Mouse (Mus musculus) frontal cortex, postnatal 14 days (tissue): Measurements from ENCODE around the gene Ntm.

Experiments
- DNase-seq, 2 experiments: peaks; one replicate each; pipeline ENCODE4 v3.0.0; 2022; ENCODE audit warnings: low spot score in 2 of 2

Ntm gene

DNA sequence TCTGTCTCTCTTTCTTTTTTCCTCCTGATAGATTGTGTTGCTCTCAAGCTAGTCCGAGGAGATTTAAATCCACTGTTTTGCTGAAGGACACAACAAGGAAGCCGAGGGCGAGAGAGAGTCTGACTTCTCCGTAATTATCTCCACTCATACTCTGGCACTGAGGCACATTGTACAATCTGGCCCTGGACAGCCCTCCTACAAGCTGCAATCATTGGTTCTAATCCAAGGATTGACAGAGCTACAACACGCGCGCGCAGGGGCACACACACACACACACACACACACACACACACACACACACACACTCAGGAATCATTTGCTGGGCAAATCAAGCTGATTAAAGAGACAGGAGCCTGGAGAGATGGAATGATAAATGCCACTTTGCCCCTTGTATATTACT, at the start of gene Ntm:
Ntm (minus strand) TSS at position 164 of the 400 bp plus-strand sequence.
- DNase-seq, result peak; percentile 52 to 57

DNA sequence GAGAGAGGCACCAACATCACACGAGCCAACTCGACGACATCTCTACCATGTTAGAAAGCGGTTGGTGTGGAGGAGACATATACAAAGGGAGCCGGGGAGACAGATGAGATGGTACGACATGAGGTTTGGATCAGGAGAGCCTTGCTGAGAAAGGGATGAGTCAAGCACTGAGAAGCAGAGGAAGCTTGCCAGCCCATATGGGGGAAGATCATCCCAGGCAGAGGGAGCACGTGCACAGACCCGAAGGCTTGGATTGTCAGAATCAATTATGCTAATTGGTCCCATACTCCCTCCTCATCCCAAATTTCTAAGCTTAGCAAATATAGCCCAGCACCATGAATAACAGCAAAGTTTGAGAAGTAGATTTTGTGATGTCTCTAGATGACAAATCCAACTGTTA, 42.8 kb upstream of the Ntm start:
- peak in 1 of 2 experiments; percentile 16 for DNase-seq

DNA sequence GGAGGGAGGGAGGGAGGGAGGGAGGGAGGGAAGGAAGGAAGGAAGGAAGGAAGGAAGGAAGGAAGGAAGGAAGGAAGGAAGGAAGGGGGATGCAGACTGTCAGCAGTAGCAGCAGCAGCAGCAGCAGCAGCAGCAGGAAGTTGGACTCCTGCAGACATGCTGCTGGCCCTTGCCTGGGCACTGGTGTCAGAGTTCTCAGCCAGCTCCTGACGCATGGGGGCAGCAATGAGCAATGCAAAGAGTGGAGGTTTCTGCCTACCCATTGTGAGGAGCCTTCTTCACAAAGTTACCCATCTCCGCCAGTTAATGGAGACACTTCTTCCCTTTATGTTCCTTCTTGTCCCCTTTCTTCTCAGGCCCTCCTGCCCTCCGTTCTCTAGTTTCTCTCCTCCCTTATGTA, 40.7 kb upstream of the Ntm start:
- DNase-seq, result peak; percentile 24 to 61

DNA sequence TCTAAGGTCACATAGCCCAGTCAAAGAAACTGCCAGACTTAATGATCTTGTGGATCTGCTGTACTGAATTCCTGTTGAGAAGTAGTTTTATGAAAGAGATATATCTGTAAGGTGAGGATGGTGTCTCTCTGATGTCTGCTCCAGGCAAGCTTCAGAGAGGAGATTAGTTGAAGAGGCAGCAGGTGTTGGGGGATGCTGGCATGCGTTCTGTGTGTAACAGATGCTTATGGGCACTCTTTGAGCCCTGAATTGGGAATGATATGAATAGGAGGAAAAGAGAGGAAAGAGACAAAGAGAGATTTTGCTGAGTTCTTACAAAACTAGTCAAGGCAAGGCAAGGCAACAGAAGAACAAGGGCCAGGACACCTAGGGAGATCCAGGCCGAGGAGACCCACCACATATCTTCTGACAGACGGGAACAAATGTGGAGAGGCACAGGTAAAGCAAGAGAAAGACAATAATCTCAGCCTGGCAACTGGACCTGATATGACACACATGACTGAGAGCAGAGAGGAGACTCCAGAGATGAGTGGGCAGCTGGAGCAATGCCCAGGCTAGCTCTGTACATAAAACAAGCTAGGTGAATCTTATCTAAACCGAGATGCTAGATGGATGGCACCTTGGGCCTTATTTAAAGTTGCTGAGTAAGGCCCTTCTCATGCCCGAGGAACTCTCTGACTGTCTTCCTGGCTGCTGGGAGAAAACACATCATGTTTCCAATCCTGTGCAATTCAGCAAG, 18.4 kb upstream of the Ntm start:
- DNase-seq, result no peak

DNA sequence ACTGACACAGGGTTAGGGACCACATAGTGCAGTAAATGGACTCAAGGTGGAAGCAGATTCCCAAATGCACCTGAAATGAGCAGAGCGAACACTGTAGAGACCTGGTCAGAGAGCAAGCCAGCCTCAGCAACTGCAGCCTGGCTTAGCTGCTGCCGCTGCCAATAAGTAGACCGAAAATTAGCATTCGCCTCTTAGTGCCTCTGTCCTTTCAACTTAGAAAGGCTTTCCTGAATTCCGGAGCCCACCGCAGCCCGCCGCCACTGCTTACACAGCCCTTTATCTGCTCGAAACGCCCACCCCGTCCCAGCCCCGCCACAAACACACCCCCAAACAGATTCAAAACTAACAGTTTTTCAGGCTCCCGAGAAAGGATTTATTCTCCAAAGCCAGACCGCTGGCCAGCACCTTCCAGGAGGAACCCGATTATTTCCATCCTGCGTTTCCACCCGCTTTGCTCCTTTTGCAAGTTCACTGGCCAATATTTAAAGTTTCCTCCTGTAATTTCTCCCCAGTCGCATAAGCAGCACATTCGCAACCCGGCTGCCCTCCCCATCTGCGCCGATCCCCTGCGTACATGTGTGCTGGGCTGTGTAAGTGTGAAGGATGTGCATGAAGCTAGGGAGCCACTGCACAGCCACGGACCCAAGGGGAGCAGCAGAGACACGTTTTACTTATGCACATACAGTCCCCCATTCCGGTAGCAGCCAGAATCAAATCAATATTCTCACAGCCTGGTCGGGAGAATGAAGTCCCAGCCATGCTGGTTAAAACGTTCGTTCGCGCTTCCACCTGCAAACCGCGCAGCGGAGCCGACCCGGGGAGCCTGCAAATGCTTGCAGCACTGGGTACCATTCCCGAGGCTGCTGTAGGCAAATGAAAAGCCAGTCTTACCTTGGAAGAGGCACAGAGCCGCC, 730 bp downstream of the Ntm start:
- peak in 1 of 2 experiments; percentile 47 for DNase-seq

DNA sequence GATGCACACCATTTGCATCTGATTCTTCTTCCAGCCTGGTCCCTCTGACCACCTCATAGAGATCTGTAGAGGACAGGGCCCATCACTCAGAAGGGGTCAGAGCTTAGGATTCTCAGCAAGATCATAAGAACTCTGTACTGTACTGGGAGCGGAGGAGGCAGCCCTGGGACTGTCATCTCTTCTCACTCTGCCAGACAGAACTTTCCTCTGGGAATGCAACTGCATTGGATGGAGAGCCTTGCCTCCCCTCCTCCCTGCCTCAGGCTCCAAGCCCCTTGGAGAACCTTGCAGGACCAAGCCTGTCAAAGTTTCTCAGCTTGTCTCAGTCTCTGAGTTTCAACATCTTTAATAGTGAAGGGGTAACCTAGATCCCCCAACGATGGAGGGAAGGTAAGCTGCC, 1.4 kb downstream of the Ntm start:
- no peak for DNase-seq

DNA sequence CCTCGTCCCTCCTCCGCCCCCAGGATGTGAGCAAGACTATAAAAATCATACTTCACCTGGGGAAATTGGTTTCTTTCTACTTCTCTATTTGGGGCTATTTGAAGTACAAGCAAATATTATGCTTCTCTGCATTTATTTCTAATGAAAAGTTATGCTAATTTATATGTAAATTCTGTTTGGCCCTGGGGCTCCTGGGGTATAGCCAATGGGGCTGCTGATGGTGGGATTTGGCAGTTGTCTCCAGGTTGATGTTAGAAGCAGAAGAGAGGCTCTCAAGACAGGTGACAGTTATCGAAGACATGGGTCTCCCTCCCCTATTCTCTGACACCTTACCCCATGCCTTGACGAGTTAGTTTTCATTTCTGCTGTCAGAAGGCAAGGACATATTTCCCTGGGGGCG, 2.2 kb downstream of the Ntm start:
- DNase-seq, result no peak

DNA sequence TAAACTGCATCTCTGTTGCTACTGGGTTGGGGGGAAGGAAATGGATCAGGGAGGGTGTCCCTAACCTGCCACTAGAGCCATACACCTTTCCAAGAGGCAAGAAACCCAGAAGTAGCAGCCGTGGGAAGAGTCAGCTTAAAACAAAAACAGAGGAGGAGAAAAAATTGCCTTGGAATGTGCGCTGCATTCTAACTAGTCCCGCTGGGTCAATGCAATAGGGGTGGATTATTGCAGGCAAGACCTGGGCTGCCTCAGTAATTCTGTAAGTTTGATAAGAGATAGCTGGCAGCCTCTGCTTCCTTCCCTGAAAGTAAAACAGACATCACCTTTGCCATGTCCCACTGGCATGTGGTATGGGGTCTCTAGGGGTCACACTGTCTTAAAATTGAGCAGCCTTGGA, 2.7 kb downstream of the Ntm start:
- DNase-seq, result no peak

DNA sequence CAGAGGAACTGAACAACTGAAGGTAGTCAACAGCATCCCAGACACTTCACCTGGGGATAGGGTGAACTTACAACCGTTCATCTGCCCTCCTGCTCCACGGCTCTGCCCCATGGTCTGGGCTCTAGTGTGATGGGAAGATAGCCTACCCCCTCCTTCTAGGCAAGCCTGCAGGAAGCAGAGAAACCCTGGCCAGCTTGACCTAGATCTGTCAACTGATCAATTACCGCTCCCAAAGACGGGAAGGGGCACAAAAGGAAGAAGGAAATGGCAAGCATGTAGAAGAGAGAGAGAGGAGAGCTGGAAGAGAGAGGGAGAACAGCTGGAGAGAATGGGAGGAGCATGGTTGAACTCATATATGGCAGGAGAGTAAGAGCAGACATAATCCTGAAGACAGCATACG, 6.0 kb downstream of the Ntm start:
- DNase-seq, result no peak

DNA sequence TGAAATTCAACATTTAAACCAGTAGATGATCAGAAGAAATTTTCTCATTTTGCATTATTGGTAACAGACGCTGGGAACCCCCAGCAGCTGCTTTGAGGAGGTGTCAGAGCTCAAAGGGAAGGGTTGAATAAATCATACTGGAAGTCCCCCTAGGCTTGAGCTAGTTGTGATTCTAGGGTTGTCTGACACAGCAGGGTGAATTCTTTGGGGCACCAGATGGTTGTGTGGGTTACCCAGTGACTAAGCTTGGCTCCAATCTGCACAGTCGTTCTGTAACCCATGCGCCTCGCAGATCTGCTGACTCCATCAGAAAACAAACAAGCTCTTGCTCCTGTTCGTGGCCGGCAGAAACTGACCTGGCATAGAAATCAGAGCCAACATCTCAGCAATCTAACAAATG, 8.9 kb downstream of the Ntm start:
- no peak for DNase-seq

DNA sequence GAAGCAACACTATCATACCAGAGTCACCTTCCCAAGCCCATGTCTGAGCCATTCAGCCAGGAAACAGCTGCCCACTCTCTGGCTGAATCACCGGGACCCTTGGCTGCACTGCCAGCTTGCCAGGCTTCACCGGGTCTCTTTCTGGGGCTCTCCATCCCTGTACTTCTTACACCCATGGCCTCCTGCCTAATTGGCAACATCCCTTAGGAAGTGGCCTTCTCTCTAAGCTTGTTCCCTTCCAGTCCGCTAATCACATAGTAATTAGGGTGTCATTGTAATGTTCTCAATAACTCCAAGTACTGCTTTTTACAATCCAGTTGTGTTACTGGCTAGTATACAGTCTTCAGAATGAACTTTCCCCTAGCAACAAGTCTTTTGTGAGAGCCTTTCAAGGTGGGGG, 13.9 kb downstream of the Ntm start:
- DNase-seq, result no peak

DNA sequence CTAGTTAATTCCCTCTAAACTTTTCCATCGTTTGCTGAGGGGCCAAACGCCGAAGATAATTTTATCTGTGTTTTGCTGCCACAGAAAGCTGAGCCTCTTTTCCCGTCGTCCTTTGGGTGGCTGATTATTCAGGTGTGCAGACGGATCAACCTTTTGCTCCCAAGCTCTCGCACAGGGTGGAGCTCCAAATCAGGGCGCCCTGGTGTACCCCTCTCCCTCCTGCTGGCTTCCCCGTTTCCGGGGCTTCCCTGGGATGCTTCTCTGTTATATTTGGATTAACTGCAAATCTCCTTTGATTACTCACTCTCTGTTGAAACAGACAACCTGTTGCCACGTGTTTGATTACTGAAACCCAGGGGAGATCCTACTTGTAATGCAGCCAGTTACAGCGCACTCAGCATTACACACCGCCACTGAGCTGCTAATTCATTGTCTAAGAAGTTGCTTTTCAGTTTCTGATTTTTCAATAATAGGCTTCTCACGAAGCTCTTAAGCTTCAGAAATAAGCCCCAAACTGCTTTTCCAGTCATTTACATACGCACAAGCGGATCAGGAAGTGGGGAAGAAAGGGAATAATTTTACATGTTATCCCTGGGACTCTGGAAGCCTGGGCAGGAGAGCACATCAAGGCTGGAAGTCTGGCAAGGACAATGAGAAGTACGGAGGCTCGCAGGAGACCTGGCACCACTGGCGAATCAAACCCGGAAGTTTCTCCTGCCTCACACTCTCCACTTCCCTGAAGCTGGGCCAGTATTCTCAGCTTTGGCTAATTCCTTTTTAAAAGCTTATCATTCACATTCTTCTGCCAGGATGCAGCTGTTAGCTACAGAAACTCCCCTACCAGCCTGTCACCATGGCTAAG, 19.5 kb downstream of the Ntm start:
- no peak for DNase-seq

DNA sequence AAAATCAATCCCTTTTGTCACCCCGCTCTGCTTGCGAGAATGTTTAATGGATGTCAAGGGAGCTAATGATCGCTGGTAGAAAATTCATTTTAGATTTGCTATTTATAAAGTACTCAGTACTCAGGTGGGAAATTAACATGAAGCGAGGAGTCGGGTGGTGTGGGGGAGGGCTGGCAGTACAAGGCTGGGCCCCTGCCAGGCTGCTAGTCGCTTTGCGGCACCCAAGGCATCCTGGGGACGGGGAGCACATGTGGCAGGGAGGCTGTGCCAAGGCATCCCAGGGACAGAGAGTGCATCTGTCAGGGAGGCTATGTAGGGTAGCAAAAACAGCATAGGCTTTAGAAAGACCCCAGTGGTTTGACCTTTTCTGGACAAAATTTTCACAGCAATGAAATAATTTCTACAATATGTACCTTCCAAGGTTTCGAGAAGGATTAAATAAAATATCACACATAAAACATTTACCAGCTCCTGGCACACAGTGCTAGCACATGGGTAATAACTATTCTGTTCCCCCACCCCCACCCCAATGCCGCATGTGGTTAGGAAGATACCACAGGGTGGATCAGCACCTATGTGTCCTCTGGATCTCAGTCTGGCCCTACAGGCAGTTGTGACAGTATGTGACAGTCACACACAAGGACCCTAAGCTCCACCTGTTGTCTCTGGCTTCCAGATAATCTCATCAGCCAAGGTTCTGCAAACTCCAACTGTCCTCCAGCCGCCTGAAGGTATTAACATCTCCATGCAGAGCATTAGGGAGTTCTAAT, 20.6 kb downstream of the Ntm start:
- no peak for DNase-seq

DNA sequence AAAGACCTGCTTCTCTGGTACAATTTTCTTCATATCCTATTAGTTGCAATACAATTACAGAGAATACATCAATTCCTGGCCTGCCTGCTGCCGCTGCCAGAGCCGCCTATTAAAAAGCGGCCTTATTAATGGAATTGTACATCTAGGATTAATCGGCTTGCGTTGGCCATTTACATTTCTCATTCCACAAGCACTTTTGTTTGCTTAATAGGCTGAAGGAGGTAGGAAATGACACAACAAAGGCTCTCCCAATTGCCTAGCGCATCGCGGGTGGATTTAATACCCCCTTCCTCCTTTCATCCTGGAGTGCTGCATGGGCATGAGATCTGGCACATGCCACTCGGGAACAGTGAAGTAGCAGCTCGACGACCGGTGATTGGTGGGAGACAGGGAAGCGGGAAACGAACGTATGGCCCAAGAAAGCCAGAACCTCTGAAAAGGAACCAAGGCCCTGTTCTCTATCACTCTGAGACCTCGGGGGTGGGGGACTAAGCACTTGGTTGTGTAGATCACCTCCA, 23.4 kb downstream of the Ntm start:
- no peak for DNase-seq

DNA sequence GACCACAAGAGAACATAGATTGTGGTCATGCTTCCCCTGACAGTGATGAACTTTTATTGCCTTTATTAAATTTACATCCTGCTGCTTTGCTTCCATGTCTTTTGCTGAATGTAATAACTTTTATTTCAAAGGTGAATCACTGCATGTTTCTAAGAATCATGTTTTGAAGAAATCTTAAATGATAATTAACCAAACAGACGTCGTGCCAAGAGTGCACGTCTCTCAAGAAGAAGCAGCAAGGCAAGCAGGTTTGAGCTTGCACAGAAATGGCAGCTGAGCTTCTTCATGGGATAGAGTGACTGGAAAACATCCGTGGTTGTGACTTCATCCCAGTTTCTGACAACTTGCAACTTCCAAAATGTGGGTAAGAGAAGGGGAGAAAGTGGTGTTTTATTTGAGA, 34.1 kb downstream of the Ntm start:
- DNase-seq, result no peak

DNA sequence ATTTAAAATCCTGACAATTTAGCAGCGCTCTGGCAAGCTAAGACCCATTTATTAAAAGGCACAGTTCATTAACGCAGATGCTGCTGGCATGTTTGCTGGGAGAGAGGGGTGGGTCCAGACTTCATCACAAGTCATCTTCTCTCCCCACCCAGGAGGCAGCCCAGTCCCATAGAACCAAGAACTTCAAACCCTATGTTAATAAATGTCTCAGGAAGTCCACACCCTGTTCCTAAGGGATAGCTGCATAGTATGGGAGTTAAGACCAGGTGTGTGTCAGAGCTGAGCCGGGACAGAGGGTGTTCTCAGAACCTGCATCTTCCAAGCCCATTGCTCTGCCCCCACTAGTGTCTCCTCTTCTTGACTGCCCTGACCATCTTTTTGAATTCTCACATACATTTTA, 37.6 kb downstream of the Ntm start:
- DNase-seq, result no peak

DNA sequence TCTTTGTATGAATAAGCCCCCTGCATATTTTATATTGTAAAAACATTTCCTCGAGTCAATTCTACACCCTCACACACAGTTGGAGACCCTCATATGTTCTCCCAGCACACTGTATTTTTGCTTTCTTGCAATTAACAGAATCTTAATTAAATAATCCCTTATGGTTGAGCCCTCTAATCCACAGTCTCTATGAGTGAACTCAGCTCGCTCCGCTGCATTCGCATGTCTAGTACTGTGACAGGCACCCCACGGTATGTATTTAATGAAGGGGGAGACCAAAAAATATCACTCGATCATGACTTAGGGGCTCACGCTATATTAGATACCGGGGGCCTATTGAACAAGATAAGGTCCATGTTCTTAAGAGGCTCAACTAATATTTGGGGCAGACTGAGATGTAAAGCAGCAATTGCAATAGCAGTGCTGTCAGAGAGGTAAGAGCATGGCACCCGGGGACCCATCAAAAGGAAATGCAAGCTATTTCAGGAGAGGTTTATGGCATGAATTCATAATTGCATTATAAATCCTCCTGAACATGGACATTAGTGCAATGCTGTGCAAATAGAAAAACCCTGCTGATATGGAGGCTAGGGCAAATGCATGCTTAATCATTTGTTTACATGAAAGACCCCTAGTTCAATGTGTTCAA, 64.4 kb downstream of the Ntm start:
- no peak for DNase-seq

DNA sequence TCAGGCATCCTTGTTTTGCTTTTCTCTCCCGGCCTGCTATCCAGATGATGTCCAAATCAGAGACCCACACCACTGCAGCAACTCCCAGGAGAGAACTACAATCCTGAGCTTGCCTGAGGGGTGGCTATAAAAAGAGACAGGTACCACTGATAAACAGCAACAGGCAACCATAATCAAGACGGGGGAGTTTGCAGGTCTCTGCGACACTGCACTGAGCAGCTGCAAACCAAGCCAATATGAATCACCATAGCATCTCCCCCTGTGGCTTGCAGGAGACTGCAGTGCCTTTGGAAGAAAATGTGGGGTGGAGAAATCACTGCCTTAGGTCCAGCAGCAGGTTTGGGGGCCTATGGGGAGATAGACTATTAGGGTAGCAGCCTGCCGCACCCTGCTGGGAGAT, 65.5 kb downstream of the Ntm start:
- DNase-seq, result no peak

DNA sequence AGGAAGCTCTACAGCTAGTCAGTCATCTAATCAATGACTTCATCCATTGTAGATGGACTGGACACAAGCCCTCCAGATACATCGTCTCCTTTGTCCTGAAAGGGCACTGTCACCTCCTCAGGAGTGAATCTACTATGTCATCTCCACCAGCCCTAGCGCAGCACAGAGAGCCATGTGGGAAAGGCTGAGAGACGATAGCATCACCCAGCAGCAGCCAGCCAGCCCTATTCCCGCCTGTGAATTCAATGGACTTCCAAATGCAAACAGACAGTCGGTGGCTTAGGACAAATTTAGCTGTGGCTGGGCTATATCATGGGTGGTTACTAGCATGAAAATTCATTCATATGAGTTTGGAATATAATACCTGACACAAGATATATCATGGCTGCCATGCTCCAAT, 70.1 kb downstream of the Ntm start:
- no peak for DNase-seq

DNA sequence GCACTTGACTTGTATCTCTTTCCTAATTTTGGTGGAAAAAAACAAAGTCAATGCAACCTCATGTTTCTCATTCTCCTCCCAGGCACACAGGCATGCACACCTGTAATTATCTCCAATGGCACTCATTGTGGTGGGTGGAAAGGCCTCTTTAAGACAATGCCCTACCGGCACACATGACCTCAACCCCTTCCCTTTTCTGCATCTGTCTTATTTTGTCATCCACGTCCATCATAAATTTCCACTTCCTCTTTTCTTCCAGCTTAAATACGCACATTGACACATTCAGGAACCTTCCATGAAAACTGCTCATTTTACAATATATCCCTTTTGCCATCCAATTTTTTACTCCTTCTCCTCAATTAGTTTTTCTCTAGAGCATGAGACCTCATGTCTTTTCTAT, 74.2 kb downstream of the Ntm start:
- DNase-seq, result no peak

DNA sequence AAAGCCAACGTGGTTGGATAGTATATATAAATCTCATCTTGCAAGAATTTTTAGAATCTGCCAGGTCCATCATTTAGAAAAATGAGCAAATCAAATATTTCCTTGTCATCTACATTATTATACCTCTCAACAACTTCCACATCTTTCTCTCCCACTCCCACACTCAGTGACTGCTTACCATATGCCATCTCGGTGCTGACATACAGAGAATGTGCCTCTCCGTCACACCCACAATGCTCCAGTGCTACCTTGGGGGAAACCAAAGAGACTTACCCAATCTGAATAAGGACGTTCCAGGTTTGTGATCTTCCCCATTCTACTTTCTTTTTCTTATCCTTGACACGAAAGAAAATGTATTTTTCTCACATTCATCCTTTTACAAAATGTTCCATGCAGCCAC, 75.0 kb downstream of the Ntm start:
- DNase-seq, result no peak
